Mouse (Mus musculus) cerebellum, adult (tissue): ENCODE data around the gene Timmdc1.

Source experiments
- ATAC-seq: cut with Nextera tagmentation; 2 replicates; pipeline ENCODE4 v1.9.2; 2017; ENCODE audit warnings: mild to moderate bottlenecking, moderate library complexity, mixed read lengths; ENCODE audit not compliant: insufficient number of reproducible peaks, low FRiP score, low TSS enrichment

The Timmdc1 gene

DNA sequence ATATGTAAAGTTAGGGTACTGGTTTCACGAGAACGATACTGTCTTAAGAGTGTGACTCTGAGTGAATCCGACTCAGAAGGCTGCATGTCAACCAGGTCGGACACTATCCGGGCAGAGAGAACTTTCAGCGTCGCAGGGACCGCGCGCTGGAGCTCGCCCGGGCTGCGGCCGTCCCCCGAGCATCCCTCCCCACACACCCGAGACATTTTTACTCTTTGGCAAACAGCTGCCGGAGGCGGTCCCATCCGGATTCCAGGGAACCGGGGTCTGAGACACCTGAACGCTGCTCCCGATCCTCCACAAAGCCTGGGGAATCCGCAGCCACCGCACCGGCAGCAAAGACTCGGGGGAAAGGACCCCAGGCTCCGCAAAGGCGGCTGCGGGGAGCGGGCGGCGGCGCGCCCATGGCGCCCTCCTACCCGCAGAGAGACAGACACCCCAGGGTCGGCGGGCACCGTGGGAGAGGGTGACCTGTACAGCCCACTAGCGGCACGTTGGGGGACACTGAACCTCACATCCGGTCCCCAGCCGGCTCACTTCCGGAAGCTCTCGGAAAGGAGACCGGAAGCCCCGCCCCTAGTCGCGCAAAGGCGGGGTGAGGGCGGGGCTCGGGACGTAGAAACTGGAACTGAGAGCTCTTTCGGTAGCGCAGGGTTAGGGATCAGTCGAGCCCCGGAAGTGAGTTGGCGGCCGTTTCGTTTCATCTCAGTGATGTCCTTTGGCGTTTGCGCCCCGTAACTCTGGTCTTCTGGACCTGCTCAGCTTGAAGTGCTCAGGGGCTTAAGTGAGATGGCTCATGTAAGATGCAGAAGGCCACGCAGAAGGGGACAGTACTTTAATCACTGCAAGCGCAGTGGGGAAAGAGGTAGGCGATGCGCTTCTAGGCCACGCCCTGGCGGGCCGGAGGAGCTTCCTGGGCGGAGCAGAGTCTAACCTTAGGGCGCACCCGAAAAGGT is at the start of gene Timmdc1:
Gene Timmdc1, minus strand, starts transcription at position 535 of the 956 bp plus-strand sequence.
- peak; percentile 95 for ATAC-seq

GRCm38 (mm10) chr16:38571481-38571880 is 49.0 kb upstream of the Timmdc1 start:
- no peak for ATAC-seq

DNA sequence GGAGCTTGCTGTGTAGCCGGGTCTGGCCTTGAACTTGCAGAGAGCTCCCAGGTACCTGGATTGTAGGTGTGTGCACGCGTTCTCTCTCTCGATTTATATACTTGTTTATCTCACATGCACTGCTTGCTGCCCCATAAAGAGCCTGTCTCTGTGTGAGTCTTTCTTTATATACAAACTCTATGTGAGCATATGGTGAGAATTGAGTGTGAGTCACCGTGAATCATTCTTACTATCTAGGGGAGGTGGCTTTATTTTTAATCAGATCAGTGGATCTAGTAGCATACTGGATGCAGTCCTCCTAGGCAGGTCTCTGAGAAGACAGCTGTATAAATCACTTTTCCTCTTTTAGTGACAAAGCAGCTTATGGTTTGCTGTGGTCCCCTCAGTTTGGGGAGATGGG is 45.7 kb upstream of the Timmdc1 start:
- no peak for ATAC-seq

DNA sequence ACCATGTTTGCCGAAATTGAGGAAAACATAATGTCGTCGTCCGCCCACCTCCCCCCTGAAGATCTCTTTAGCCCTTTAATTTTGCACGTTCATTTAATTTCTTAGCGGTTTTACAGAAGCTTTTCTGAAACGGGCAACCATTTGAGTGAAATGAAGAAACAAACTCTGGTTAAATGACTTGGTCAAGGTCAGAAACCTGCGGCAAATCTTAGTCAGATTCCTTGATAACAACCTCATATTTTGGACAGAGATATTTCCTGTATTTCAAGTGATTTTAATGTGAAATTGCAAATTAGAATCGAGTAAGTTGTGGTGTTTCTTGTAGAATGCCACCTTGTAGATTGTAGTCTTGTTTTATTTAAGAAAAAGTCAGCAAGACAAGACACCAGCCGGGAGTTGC is 41.1 kb upstream of the Timmdc1 start:
- ATAC-seq = no peak

- no peak; the same call in 1 of the 2 replicates for ATAC-seq
Measured at GRCm38 (mm10) chr16:38562968-38563327, 40.5 kb upstream of the Timmdc1 start.

DNA sequence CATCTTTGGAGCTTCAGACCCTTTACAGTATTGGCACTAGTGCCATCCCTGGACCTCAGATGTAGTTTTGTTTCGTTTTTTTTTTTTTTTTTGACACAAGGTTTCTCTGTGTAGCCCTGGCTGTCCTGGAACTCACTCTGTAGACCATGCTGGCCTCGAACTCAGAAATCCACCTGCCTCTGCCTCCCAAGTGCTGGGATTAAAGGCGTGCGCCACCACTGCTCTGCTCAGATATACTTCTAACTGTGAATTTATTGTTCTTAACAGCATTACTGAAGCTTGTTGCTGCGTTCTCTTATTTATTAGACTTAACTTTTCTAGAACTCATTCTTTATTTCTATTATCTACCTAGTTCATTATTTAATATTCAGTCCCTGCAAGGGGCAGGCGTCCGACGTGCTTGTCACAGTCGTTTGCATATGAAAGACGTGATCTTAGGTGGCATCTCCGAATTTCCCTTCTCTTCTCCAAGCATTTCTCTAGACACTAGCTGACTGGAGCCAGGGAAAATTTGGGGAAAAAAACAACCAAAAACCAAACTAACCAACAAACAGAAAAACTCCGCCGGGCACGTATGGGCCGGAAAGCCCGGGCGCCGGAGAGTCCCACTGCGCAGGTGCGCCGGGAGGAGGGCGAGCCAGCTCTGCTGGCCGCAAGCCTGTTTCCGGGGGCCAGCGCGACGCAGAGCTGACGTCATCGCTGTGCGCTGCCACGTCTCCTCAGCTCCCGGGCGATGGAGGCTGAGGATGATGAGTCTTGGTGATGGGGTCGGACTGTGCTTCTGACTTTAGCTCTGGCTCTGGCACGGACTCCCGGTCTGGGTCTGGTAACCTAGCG is 39.9 kb upstream of the Timmdc1 start:
- ATAC-seq = peak; percentile 89

- no peak for ATAC-seq
Measured at GRCm38 (mm10) chr16:38558221-38558748, 35.8 kb upstream of the Timmdc1 start, which contains the start of gene Tmem39a. Tmem39a (plus strand) TSS chr16:38558698.

DNA sequence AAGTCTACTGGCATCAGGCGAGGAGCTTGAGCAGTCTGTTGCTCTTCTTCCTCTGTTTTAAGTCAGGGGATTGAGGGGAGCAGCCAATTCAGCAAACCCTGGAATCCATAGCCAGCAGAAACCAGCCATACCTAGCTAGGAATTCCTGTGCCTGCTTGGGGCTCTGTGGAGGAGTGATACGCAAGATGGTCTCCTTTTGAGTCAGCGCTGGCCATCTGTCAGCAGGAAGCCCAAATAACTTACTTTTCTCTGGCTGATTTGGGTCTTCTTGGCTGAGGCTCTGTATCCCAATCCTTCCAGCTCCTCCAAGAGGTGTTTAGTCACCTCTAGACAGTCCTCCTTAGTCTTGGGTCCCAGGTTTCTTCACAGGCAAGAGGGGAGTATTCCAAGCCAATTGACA is 33.5 kb upstream of the Timmdc1 start:
- no peak for ATAC-seq

DNA sequence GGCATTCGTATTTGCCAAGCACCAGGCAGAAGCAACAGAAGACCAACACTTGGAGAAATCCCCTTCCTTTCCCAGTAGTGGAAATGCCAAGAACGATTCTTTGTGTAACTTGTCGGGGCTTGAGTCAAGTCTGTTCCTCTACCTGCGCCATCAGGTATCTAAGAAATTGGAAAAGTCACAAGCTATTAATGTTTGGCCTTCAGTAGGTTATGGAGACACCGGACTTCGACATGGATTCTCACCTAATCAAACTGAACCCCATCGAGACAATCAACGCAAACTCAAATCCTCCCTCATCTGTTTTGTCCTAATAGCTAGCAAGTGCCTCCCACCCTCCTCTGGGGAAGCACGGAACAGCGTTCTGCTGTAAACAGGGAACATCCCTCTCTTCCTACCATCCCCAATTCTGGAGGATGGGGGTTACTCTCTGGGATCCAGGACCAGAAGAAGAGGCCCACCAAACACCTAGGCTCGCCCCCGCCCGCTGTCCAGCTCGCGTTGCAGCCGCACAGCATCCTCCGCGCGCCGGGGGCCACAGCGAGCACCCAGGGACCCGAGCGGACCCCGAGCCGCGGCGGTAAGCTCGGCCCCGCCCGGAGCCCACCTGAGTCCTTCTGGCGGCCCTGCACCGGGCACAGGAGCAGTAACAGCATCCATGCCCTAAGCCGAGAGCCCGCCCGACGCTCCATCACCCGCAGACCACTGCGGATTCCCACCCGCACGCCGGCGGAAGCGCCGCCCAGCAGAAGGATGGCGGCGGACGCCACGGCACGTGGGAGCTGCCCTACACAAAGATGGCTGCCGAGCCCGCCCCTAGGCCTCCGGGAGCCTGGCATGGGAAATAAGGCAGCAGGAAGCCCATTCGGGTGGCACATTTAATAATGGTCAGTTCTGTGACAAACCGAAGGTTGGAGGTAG is 27.3 kb upstream of the Timmdc1 start, which contains the start of gene Poglut1:
Gene Poglut1, minus strand, starts transcription at position 780 of the 918 bp plus-strand sequence.
- ATAC-seq = peak; percentile 90

DNA sequence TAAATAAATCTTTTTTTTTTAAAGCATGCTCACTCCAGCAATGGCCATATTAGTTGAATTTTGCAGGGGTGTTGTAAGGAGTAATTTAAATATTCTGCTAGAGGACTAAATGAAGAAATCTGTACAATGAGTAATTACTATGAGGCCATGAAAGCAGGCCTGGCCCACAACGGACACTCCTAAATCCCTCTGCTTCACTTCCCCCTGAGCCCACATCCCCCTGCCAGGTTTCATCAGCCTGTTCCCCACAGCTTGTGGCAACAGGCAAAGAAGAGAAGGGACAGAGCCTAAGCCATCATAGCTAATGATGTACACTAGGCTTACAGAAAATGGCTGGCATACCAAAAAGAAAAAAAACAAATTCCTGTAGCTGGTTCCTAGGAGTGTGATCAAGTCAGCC is 25.5 kb upstream of the Timmdc1 start:
- ATAC-seq = no peak

- ATAC-seq = no peak
Measured at GRCm38 (mm10) chr16:38538716-38539380, 16.4 kb upstream of the Timmdc1 start.

DNA sequence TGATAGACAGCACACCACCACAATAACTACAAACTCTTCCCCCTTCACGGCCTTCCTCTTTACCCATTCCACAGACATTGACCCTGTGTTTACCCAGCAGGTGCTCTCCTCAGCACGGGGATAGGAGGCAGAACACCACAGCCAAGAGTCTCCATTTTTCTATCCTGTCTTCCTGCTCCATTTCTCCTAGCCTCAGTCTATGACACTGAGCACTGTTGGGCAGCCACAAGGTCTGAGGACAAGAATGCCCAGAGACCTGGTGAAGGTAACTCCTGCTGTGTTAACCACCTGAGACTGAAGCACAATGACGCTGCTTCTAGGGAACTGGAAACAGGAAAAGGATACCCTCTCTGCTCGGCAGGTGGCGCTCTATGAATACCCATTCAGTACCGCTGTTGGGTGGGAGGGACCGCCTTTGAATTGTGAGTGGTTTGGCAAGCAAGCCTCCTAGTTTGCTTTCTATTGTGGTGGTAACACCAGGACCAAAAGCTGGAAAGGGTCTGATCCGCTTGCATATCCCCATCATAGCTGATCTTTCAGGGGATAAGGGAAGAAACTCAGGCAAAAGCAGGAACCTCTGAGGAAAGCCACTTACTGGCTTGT is 14.2 kb upstream of the Timmdc1 start:
- ATAC-seq = peak; percentile 45; the same call in 1 of the 2 replicates

DNA sequence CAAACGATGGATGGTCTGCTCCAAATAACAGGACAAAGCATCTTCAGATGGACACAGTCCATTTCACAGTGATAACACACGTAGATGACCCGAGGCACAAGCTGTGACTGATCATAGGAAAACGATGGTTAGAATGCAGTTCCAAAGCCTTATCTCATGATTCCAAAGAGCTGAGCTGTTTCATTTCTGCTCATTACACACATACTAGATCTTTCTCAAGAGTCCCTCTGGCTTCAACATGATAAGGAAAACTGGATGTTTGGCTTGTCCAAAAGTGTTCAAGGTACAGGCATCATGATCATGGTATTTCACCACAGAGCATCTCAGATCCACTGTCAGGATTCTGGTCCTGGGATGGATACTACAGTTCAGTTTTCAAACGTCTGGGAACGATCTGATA is 3.8 kb upstream of the Timmdc1 start:
- no peak for ATAC-seq

GRCm38 (mm10) chr16:38521211-38521987 is 1.1 kb downstream of the Timmdc1 start:
- no peak for ATAC-seq

DNA sequence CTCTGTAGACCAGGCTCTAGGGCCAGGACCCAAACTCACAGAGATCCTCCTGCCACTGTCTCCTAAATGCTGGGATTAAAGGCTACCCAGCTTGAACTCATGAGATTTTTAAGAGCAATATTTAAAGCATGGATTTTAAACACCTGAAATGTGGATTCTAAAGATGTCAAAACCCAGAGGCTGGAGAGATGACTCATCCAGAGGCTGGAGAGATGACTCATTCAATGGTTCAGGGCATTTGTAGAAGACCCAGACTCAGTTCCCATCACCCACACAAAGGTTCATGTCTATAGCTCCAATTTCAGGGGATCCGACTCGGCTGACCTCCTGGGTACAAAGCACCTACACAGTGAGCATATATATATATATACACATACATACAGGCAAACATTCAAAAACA is 3.3 kb downstream of the Timmdc1 start:
- no peak for ATAC-seq

DNA sequence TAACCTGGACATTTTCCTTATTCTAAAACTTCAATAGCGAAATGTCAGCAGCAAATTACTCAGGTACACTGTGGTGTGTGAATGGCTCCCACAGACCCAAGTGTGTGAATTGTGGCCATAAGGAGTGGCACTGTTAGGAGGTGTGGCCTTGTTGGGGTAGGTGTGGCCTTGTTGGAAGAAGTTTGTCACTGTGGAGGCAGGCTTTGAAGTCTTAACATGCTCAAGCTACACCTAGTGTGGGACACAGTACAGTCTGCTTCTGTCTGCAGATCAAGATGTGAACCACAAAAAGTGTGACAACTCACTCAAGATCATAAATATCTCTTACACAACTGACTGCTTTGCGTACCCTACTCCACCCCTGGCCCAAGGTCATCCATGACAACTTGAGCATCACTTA is 11.6 kb downstream of the Timmdc1 start:
- no peak for ATAC-seq

DNA sequence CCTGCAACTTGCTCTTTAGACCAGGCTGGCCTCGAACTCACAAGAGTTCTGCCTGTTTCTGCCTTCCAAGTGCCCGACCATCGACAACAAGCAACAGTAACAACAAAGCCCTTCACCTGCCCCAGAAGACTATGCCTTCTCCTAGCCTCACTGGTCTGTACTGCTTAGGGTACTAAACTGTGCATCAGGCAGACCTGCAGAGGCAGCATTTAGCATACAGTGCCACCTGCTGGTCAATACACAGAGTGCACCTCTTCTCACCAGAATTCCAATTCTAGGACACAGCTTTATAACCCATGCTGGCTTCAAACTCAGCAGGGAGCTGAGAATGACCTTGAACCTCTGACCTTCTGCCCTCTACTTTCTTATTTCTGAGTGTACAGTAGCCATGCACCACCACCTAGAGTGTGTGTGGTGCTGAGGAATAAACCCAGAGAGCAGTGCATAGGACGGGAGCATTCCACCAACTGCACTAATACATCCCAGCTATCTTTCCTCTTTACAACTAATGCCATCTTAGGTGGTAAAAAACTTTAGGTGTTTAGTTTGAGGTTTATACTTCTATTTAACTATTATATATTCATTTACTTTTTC is 16.3 kb downstream of the Timmdc1 start:
- ATAC-seq = peak; percentile 88

GRCm38 (mm10) chr16:38503528-38503927 is 18.9 kb downstream of the Timmdc1 start:
- no peak for ATAC-seq
